ENCODE assay signal across 28 mouse cellular contexts in genomic region chr7:51865336-51865735, GRCm38 (mm10). TPM values are rescaled to one million over a fixed set of nuclear protein-coding genes. Genes with fewer than 3 reads are reported as not detected.
DNase-seq lines count a peak whose midpoint lies in the region; ATAC-seq and TF ChIP-seq lines count a peak whose summit lies in the region.
"Had no signal": no experiment of that assay in that cellular context is flagged by ENCODE, and none has a peak within 500 bp of the region (broad histone marks: within the 10 kb centered on the region; RNA-seq: fewer than 3 reads in every experiment).

No protein-coding gene starts in this region.

- H3K27me3 ChIP-seq in C2C12 (ENCODE audit: control insufficient read depth, insufficient read depth, insufficient read length): no peaks in the 10 kb centered on the region
- H3K27me3 ChIP-seq in limb, embryonic 10.5 days (ENCODE audit: low read depth, poor library complexity, severe bottlenecking): no peaks in the 10 kb centered on the region
- H3K27me3 ChIP-seq in limb, embryonic 15.5 days: no peaks in the 10 kb centered on the region
- H3K27me3 ChIP-seq in hindbrain, embryonic 12.5 days: no peaks in the 10 kb centered on the region
- H3K27me3 ChIP-seq: embryonic facial prominence, embryonic 13.5 days; intestine, embryonic 15.5 days; lung, embryonic 15.5 days had no signal

- H3K4me1 ChIP-seq in limb, embryonic 10.5 days: peaks cover 45% of the 10 kb centered on the region
- peaks cover 24% of the 10 kb centered on the region for H3K4me1 ChIP-seq in limb, embryonic 15.5 days
- peaks cover 17% of the 10 kb centered on the region for H3K4me1 ChIP-seq in hindbrain, embryonic 12.5 days

- H3K79me3 ChIP-seq in C2C12 (ENCODE audit: low read depth): peaks cover 7% of the 10 kb centered on the region

- WGBS in limb, embryonic 10.5 days: 76% methylated on average over 1 of the region's 1 CpGs
- 38% methylated on average over 1 of the region's 1 CpGs for WGBS in limb, embryonic 15.5 days
- 70% methylated on average over 1 of the region's 1 CpGs for WGBS in hindbrain, embryonic 12.5 days

- H3K36me3 ChIP-seq in C2C12 (ENCODE audit: control insufficient read depth, insufficient read depth): peaks cover 13% of the 10 kb centered on the region
- H3K36me3 ChIP-seq in limb, embryonic 10.5 days: peaks cover 26% of the 10 kb centered on the region
- no peaks in the 10 kb centered on the region for H3K36me3 ChIP-seq in limb, embryonic 15.5 days
- H3K36me3 ChIP-seq in hindbrain, embryonic 12.5 days: no peaks in the 10 kb centered on the region
- H3K36me3 ChIP-seq: intestine, embryonic 15.5 days had no signal

- DNase-seq in 3T3-L1 (ENCODE audit: low read depth, low spot score): peak; percentile 59
- no peak for DNase-seq in limb, embryonic 10.5 days (ENCODE audit: low spot score)
- DNase-seq in ovary, postnatal 10 days (ENCODE audit: low spot score): no peak
- no peak for DNase-seq in spleen, postnatal 4 days (ENCODE audit: low spot score in 2 of 2)
- DNase-seq: adrenal gland, postnatal 25 days; cerebellum, adult 18-20 months; cerebellum, postnatal 10 days; gastrocnemius, postnatal 10 days; heart, postnatal 14 days; kidney, adult 8-10 months; kidney, postnatal 14 days; layer of hippocampus, adult 9-11 months; lung, postnatal 36 days; spleen, adult 18-20 months; thymus, adult 2 months; thymus, postnatal 36 days had no signal

- H3K79me2 ChIP-seq in C2C12 (ENCODE audit: control insufficient read depth, insufficient read depth): peaks cover 27% of the 10 kb centered on the region

- no peak overlapping the region for H3ac ChIP-seq in C2C12 (ENCODE audit: control insufficient read depth, insufficient read length, low read depth)

- H3K4me3 ChIP-seq in C2C12 (ENCODE audit: insufficient read depth, poor library complexity, severe bottlenecking): no peak overlapping the region
- H3K4me3 ChIP-seq in limb, embryonic 10.5 days: no peak overlapping the region
- no peak overlapping the region for H3K4me3 ChIP-seq in limb, embryonic 15.5 days
- no peak overlapping the region for H3K4me3 ChIP-seq in hindbrain, embryonic 12.5 days
- H3K4me3 ChIP-seq: embryonic facial prominence, embryonic 13.5 days; erythroblast, embryonic 14.5 days; hindbrain, embryonic 10.5 days; intestine, embryonic 15.5 days; lung, embryonic 15.5 days had no signal

- ATAC-seq in limb, embryonic 15.5 days (ENCODE audit: insufficient number of reproducible peaks, low FRiP score, low TSS enrichment, low read depth): no peak
- ATAC-seq in hindbrain, embryonic 12.5 days (ENCODE audit: low FRiP score): no peak
- ATAC-seq: hindbrain, embryonic 16.5 days; intestine, embryonic 15.5 days; midbrain, embryonic 16.5 days had no signal

- H3K27ac ChIP-seq in limb, embryonic 10.5 days: peak overlapping the region; percentile 59; the same call in 1 of the 2 replicates
- peak overlapping the region; percentile 50; the same call in 1 of the 2 replicates for H3K27ac ChIP-seq in limb, embryonic 15.5 days
- no peak overlapping the region for H3K27ac ChIP-seq in hindbrain, embryonic 12.5 days
- H3K27ac ChIP-seq: embryonic facial prominence, embryonic 13.5 days; hindbrain, embryonic 10.5 days; intestine, embryonic 15.5 days; lung, embryonic 15.5 days had no signal

- no peaks in the 10 kb centered on the region for H3K9me3 ChIP-seq in limb, embryonic 10.5 days (replicated peaks)
- no peaks in the 10 kb centered on the region for H3K9me3 ChIP-seq in limb, embryonic 15.5 days
- no peaks in the 10 kb centered on the region for H3K9me3 ChIP-seq in hindbrain, embryonic 12.5 days (replicated peaks)
- H3K9me3 ChIP-seq: embryonic facial prominence, embryonic 13.5 days; hindbrain, embryonic 10.5 days; intestine, embryonic 15.5 days; lung, embryonic 15.5 days had no signal

- no peak overlapping the region for H3K9ac ChIP-seq in limb, embryonic 15.5 days
- H3K9ac ChIP-seq in hindbrain, embryonic 12.5 days: no peak overlapping the region
- H3K9ac ChIP-seq: embryonic facial prominence, embryonic 13.5 days; intestine, embryonic 15.5 days; lung, embryonic 15.5 days had no signal

- TF ChIP-seq CTCF in C2C12 (IDR thresholded peaks at IDR 0.05; ENCODE audit: control insufficient read depth, insufficient read depth, insufficient read length): no peak

- no peak overlapping the region for H3K4me2 ChIP-seq in limb, embryonic 15.5 days
- no peak overlapping the region for H3K4me2 ChIP-seq in hindbrain, embryonic 12.5 days (replicated peaks)
- H3K4me2 ChIP-seq: embryonic facial prominence, embryonic 13.5 days; intestine, embryonic 15.5 days; liver, embryonic 11.5 days; lung, embryonic 15.5 days; midbrain, embryonic 11.5 days had no signal

TF ChIP-seq in C2C12, 6 proteins besides CTCF, POLR2A, EP300 and RAD21:
- TF ChIP-seq USF1 (IDR thresholded peaks at IDR 0.05; ENCODE audit: low read depth) (peak; percentile 29), MYOG (IDR thresholded peaks at IDR 0.05; ENCODE audit: control insufficient read depth, extremely low read depth, insufficient read length) (no peak), MAX (IDR thresholded peaks at IDR 0.05) (no peak), MYOD1 (IDR thresholded peaks at IDR 0.05; ENCODE audit: control insufficient read depth, insufficient read length, low read depth) (peak; percentile 15), CEBPB (IDR thresholded peaks at IDR 0.05; ENCODE audit: low read depth) (no peak)

RNA-seq across cellular contexts. Expression of gene Fancf, which starts 3.3 kb away (rescaled TPM):
- 14.2 TPM for polyA plus RNA-seq in C2C12 (2012; fragmentation: generic; extraction: Trizol)
- polyA plus RNA-seq in limb, embryonic 10.5 days (2016; fragmentation: Nextera tagmentation; extraction: Ambion mirVana): 12.3 and 14.2 TPM in 2 replicates
- polyA plus RNA-seq in limb, embryonic 15.5 days (2015; fragmentation: Nextera tagmentation; extraction: Ambion mirVana): 10.0 and 15.3 TPM in 2 replicates
- 14.0 and 15.4 TPM in 2 replicates for polyA plus RNA-seq in hindbrain, embryonic 12.5 days (2016; fragmentation: Nextera tagmentation; extraction: Ambion mirVana)

RNA-seq across cellular contexts. Expression of gene Gas2, which starts 3.5 kb away (rescaled TPM):
- 14.0 TPM for polyA plus RNA-seq in C2C12 (2012; fragmentation: generic; extraction: Trizol)
- polyA plus RNA-seq in limb, embryonic 10.5 days (2016; fragmentation: Nextera tagmentation; extraction: Ambion mirVana): 34.3 and 72.4 TPM in 2 replicates
- polyA plus RNA-seq in limb, embryonic 15.5 days (2015; fragmentation: Nextera tagmentation; extraction: Ambion mirVana): 156 and 208 TPM in 2 replicates
- polyA plus RNA-seq in hindbrain, embryonic 12.5 days (2016; fragmentation: Nextera tagmentation; extraction: Ambion mirVana): 53.1 and 54.3 TPM in 2 replicates
